Mouse (Mus musculus) forebrain, embryonic 11.5 days (tissue): ENCODE data around the gene Dusp28. TPM values are rescaled to one million over a fixed set of nuclear protein-coding genes. Genes with fewer than 3 reads are reported as not detected.

Experiments
- polyA plus RNA-seq: library from polyadenylated mRNA; unstranded; fragments of >200 nt; fragmentation: Nextera tagmentation; extraction: Ambion mirVana; gene quantifications from 2 replicates; pipeline ENCODE4 v1.2.1, GENCODE M21; 2014

Gene Dusp28
- polyA plus RNA-seq, 1 experiment from 2014 or later: 19.0 TPM

Other genes with a start within 250 kb of the Dusp28 start
- 139 and 154 TPM in 2 replicates for gene Gpc1, start 75.3 kb upstream of the Dusp28 start, polyA plus RNA-seq
- 1.5 and 1.8 TPM in 2 replicates for gene Ankmy1, start 4.1 kb upstream of the Dusp28 start, polyA plus RNA-seq
- gene Rnpepl1, start 3.8 kb downstream of the Dusp28 start, polyA plus RNA-seq: 27.4 and 31.8 TPM in 2 replicates
- 41.0 and 43.0 TPM in 2 replicates for gene Capn10, start 27.4 kb downstream of the Dusp28 start, polyA plus RNA-seq
- gene Gpr35, start 43.9 kb downstream of the Dusp28 start, polyA plus RNA-seq: 0.16 and 0.40 TPM in 2 replicates
- not detected in 2 replicates for gene Aqp12, start 99.4 kb downstream of the Dusp28 start, polyA plus RNA-seq
- 79.7 and 86.0 TPM in 2 replicates for gene Kif1a, start 195.0 kb downstream of the Dusp28 start, polyA plus RNA-seq
- not detected in 2 replicates for gene Agxt, start 228.3 kb downstream of the Dusp28 start, polyA plus RNA-seq